Mouse (Mus musculus): ENCODE data around the gene Arpc2. TPM values are rescaled to one million over a fixed set of nuclear protein-coding genes. Genes with fewer than 3 reads are reported as not detected.

Arpc2 gene
- polyA plus RNA-seq, 1 experiment from 2014 or later = 359 TPM

DNA sequence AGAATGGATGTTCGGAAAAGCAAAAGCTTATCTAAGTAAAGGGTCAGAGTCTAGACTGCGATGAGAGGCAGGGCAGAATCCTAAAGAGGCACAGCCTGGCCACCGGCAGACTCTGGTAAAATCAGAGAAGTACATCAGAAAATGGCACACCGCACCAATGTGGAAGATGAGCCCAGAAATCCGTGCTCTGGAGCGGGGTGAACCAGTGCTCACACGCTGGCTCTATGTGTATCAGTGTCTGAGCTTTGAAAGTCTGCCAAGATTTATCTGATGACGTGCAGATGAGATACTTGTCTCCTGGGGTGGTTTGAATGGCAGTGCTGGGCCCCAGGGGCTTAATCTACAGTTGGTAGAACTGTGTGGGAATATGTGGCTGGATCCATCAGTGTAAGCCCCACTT lies 36.8 kb upstream of the Arpc2 start:
- Histone ChIP-seq H3K36me3 (ENCODE audit: control insufficient read depth, insufficient read depth, low read length) (no peaks in the 10 kb centered on the region), H3K4me1 (ENCODE audit: control insufficient read depth in 2 of 2, insufficient read depth in 2 of 2, low read length in 2 of 2) (peaks cover 0 to 2% of the 10 kb centered on the region in 2 experiments; a peak in 1 of 4 replicates), H3K4me2 (ENCODE audit: low read length) (no peak overlapping the region), H3K27ac (replicated peaks in 1 of 2; ENCODE audit: control insufficient read depth in 1 of 2, insufficient read depth in 1 of 2, low read depth in 2 of 2, low read length in 2 of 2) (no peak overlapping the region), H3K27me3 (ENCODE audit: control insufficient read depth, insufficient read depth, low read length) (no peaks in the 10 kb centered on the region), H3K9ac (ENCODE audit: low read length) (no peak overlapping the region), H3K4me3 (ENCODE audit: control insufficient read depth in 1 of 2, insufficient read depth in 1 of 2, low read depth in 1 of 2, low read length in 2 of 2) (no peak overlapping the region), H3K9me3 (ENCODE audit: control insufficient read depth, low read length) (no peaks in the 10 kb centered on the region)
- 65% methylated on average over 8 of the region's 8 CpGs for WGBS
- no peak for ATAC-seq (ENCODE audit: insufficient number of reproducible peaks, insufficient read depth, low FRiP score, low read depth)

DNA sequence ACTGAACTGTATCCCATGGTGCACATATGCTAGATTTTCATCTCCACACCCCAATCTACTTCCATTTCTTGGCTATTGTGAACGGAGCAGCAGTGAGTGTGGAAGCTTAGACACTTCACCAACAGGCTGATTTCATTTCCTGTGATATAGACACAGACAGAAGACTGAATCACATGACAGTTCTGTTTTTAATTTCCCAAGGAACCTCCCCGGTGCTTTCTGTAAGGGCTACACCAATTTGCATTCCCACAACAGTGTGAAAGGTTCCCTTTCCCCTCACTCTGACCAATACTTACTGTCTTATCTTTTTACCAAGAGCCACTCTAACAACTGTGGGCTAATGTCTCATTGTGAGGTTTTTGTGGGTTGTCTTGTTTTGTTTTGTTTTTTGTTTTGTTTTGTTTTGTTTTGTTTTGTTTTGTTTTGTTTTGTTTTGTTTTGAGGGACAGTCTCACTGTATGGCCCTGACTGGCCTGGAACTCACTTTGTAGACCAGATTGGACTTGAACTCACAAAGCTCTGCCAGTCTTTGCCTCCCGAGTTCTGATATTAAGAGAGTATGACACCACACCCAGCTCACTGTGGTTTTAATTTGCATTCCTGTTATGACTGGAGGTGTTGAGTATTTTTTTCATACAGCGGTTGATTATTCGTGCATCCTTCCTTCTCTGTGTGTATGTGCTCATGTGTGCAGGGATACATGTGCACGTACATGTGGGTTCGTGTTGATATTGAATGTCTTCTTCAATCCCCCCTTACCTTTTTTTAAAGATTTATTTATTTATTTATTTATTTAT lies 34.6 kb upstream of the Arpc2 start:
- Histone ChIP-seq H3K4me3 (ENCODE audit: control insufficient read depth in 1 of 2, insufficient read depth in 1 of 2, low read depth in 1 of 2, low read length in 2 of 2) (no peak overlapping the region), H3K27ac (replicated peaks in 1 of 2; ENCODE audit: control insufficient read depth in 1 of 2, insufficient read depth in 1 of 2, low read depth in 2 of 2, low read length in 2 of 2) (no peak overlapping the region), H3K27me3 (ENCODE audit: control insufficient read depth, insufficient read depth, low read length) (no peaks in the 10 kb centered on the region), H3K4me1 (ENCODE audit: control insufficient read depth in 2 of 2, insufficient read depth in 2 of 2, low read length in 2 of 2) (peaks cover 0 to 2% of the 10 kb centered on the region in 2 experiments; a peak in 1 of 4 replicates), H3K9ac (ENCODE audit: low read length) (no peak overlapping the region), H3K36me3 (ENCODE audit: control insufficient read depth, insufficient read depth, low read length) (no peaks in the 10 kb centered on the region), H3K4me2 (ENCODE audit: low read length) (no peak overlapping the region), H3K9me3 (ENCODE audit: control insufficient read depth, low read length) (no peaks in the 10 kb centered on the region)
- 75% methylated on average over 7 of the region's 7 CpGs for WGBS
- no peak for ATAC-seq (ENCODE audit: insufficient number of reproducible peaks, insufficient read depth, low FRiP score, low read depth)

DNA sequence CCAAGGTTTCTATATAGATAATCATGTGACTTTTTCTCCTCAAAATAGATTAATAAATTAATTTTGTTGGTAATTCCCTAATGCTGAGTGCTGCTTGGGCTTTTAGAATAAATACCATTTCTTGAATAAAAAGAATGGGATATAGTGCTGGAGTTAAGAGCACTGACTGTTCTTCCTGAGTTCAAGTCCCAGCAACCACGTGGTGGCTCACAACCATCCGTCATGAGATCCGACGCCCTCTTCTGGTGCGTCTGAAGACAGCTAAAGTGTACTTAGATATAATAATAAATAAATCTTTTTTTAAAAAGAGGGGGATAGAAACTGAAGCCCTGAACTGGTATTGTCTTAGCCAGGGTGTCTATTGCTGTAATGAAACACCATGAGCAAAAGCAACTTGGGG lies 32.4 kb upstream of the Arpc2 start:
- H3K9ac ChIP-seq (ENCODE audit: low read length) = no peak overlapping the region
- no peak overlapping the region for H3K4me3 ChIP-seq (ENCODE audit: control insufficient read depth in 1 of 2, insufficient read depth in 1 of 2, low read depth in 1 of 2, low read length in 2 of 2)
- H3K9me3 ChIP-seq (ENCODE audit: control insufficient read depth, low read length) = no peaks in the 10 kb centered on the region
- ATAC-seq (ENCODE audit: insufficient number of reproducible peaks, insufficient read depth, low FRiP score, low read depth) = no peak
- WGBS = 62% methylated on average over 5 of the region's 5 CpGs
- no peaks in the 10 kb centered on the region for H3K36me3 ChIP-seq (ENCODE audit: control insufficient read depth, insufficient read depth, low read length)
- no peak overlapping the region for H3K27ac ChIP-seq (replicated peaks in 1 of 2; ENCODE audit: control insufficient read depth in 1 of 2, insufficient read depth in 1 of 2, low read depth in 2 of 2, low read length in 2 of 2)
- H3K4me1 ChIP-seq (ENCODE audit: control insufficient read depth in 2 of 2, insufficient read depth in 2 of 2, low read length in 2 of 2) = peaks cover 0 to 2% of the 10 kb centered on the region in 2 experiments; a peak in 1 of 4 replicates
- no peaks in the 10 kb centered on the region for H3K27me3 ChIP-seq (ENCODE audit: control insufficient read depth, insufficient read depth, low read length)
- H3K4me2 ChIP-seq (ENCODE audit: low read length) = no peak overlapping the region

DNA sequence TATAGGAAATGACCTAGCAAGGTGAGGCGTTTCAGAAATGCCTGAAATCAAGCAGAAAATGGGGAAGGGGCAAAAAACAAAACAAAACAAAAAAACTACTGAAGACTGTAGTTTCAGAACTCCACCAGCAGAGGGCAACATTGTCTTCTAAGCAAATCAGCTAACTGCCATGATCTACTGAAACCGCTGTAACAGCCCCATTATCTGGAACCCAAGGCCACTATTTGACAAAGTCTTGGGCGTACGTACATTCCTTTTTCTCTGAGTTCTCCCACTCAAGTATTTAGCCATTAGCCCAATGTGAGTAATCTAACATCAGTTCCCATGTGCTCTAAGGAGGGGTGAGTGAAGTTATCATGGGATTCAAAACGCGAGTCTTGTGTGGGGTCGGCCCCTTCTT lies 30.0 kb upstream of the Arpc2 start:
- Histone ChIP-seq H3K4me2 (ENCODE audit: low read length) (no peak overlapping the region), H3K9me3 (ENCODE audit: control insufficient read depth, low read length) (no peaks in the 10 kb centered on the region), H3K27ac (replicated peaks in 1 of 2; ENCODE audit: control insufficient read depth in 1 of 2, insufficient read depth in 1 of 2, low read depth in 2 of 2, low read length in 2 of 2) (no peak overlapping the region), H3K4me3 (ENCODE audit: control insufficient read depth in 1 of 2, insufficient read depth in 1 of 2, low read depth in 1 of 2, low read length in 2 of 2) (no peak overlapping the region), H3K9ac (ENCODE audit: low read length) (no peak overlapping the region), H3K36me3 (ENCODE audit: control insufficient read depth, insufficient read depth, low read length) (no peaks in the 10 kb centered on the region), H3K27me3 (ENCODE audit: control insufficient read depth, insufficient read depth, low read length) (no peaks in the 10 kb centered on the region), H3K4me1 (ENCODE audit: control insufficient read depth in 2 of 2, insufficient read depth in 2 of 2, low read length in 2 of 2) (peaks cover 0 to 2% of the 10 kb centered on the region in 2 experiments; a peak in 1 of 4 replicates)
- ATAC-seq (ENCODE audit: insufficient number of reproducible peaks, insufficient read depth, low FRiP score, low read depth) = no peak
- WGBS = 45% methylated on average over 7 of the region's 7 CpGs

DNA sequence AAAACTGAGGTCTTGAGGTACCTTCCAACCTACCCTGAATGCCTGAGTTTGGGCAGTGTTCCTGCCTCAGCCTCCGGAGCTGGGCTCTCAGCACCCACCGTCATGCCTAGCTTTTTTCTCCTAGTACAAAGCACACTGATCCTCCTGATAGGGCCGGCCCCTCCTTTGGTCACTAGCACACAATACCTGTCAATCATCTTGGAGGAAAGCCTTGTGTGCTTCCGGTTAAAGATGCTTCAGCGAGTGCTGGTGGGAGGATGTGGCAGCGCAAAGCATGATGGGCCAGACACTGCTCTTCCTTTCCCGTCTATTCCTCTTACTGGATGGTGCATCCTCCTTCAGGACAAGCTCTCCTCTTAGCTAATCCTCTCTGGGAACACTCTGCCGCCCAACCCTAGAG lies 29.2 kb upstream of the Arpc2 start:
- 73% methylated on average over 8 of the region's 8 CpGs for WGBS
- no peak overlapping the region for H3K9ac ChIP-seq (ENCODE audit: low read length)
- no peaks in the 10 kb centered on the region for H3K36me3 ChIP-seq (ENCODE audit: control insufficient read depth, insufficient read depth, low read length)
- no peak overlapping the region for H3K27ac ChIP-seq (replicated peaks in 1 of 2; ENCODE audit: control insufficient read depth in 1 of 2, insufficient read depth in 1 of 2, low read depth in 2 of 2, low read length in 2 of 2)
- no peaks in the 10 kb centered on the region for H3K9me3 ChIP-seq (ENCODE audit: control insufficient read depth, low read length)
- no peak overlapping the region for H3K4me3 ChIP-seq (ENCODE audit: control insufficient read depth in 1 of 2, insufficient read depth in 1 of 2, low read depth in 1 of 2, low read length in 2 of 2)
- no peaks in the 10 kb centered on the region for H3K27me3 ChIP-seq (ENCODE audit: control insufficient read depth, insufficient read depth, low read length)
- no peak overlapping the region for H3K4me2 ChIP-seq (ENCODE audit: low read length)
- no peak for ATAC-seq (ENCODE audit: insufficient number of reproducible peaks, insufficient read depth, low FRiP score, low read depth)
- no peaks in the 10 kb centered on the region for H3K4me1 ChIP-seq (ENCODE audit: control insufficient read depth in 2 of 2, insufficient read depth in 2 of 2, low read length in 2 of 2)

DNA sequence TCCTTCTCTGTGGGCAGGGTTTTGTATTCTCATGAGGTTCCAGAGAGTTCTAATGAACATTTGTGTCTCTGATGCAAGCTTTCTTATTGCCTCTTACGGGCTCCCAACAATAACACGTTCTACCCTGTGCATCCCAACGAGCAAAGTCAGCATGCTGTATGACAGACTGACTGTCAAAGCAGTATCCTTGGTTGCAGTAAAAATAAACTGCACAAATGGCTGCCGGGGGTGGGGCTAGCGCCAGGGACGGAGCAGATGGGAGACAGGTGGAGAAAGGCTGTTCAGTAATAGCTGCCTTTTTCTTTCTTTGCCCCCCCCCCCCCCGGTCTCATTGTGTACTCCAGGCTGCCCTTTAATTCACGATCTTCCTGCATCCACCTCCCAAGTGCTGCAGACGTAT lies 28.0 kb upstream of the Arpc2 start:
- Histone ChIP-seq H3K36me3 (ENCODE audit: control insufficient read depth, insufficient read depth, low read length) (no peaks in the 10 kb centered on the region), H3K9ac (ENCODE audit: low read length) (no peak overlapping the region)

DNA sequence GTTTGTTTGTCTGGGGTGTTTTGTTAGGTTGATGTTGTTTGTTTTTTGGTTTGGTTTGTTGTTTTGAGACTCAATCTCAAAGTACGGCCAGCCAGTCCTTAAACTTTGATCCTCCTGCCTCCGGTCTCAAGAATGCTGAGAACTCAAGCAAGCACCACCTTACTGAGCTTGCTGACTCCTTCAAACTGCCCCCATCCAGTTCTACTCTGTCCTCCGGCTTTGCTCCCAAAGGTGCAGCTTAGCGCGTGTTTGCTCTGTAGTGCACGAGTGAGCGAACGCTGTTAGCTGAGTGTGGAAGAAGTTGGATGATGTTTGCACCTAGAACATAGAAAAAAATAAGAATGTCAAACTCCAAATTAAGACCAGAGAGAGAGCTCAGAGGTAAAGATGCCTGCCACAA lies 26.9 kb upstream of the Arpc2 start:
- WGBS = 88% methylated on average over 8 of the region's 8 CpGs
- no peak overlapping the region for H3K9ac ChIP-seq (ENCODE audit: low read length)
- no peaks in the 10 kb centered on the region for H3K27me3 ChIP-seq (ENCODE audit: control insufficient read depth, insufficient read depth, low read length)
- no peaks in the 10 kb centered on the region for H3K9me3 ChIP-seq (ENCODE audit: control insufficient read depth, low read length)
- no peak overlapping the region for H3K4me3 ChIP-seq (ENCODE audit: control insufficient read depth in 1 of 2, insufficient read depth in 1 of 2, low read depth in 1 of 2, low read length in 2 of 2)
- H3K4me1 ChIP-seq (ENCODE audit: control insufficient read depth in 2 of 2, insufficient read depth in 2 of 2, low read length in 2 of 2) = no peaks in the 10 kb centered on the region
- no peak overlapping the region for H3K4me2 ChIP-seq (ENCODE audit: low read length)
- H3K36me3 ChIP-seq (ENCODE audit: control insufficient read depth, insufficient read depth, low read length) = no peaks in the 10 kb centered on the region
- H3K27ac ChIP-seq (replicated peaks in 1 of 2; ENCODE audit: control insufficient read depth in 1 of 2, insufficient read depth in 1 of 2, low read depth in 2 of 2, low read length in 2 of 2) = no peak overlapping the region
- ATAC-seq (ENCODE audit: insufficient number of reproducible peaks, insufficient read depth, low FRiP score, low read depth) = no peak

More for the DNA sequence above, 28.0 kb upstream of the Arpc2 start:
- Histone ChIP-seq H3K4me1 (ENCODE audit: control insufficient read depth in 2 of 2, insufficient read depth in 2 of 2, low read length in 2 of 2) (no peaks in the 10 kb centered on the region), H3K9me3 (ENCODE audit: control insufficient read depth, low read length) (no peaks in the 10 kb centered on the region), H3K4me3 (ENCODE audit: control insufficient read depth in 1 of 2, insufficient read depth in 1 of 2, low read depth in 1 of 2, low read length in 2 of 2) (no peak overlapping the region), H3K27ac (replicated peaks in 1 of 2; ENCODE audit: control insufficient read depth in 1 of 2, insufficient read depth in 1 of 2, low read depth in 2 of 2, low read length in 2 of 2) (no peak overlapping the region), H3K4me2 (ENCODE audit: low read length) (no peak overlapping the region), H3K27me3 (ENCODE audit: control insufficient read depth, insufficient read depth, low read length) (no peaks in the 10 kb centered on the region)
- no peak for ATAC-seq (ENCODE audit: insufficient number of reproducible peaks, insufficient read depth, low FRiP score, low read depth)
- WGBS = 64% methylated on average over 8 of the region's 9 CpGs

DNA sequence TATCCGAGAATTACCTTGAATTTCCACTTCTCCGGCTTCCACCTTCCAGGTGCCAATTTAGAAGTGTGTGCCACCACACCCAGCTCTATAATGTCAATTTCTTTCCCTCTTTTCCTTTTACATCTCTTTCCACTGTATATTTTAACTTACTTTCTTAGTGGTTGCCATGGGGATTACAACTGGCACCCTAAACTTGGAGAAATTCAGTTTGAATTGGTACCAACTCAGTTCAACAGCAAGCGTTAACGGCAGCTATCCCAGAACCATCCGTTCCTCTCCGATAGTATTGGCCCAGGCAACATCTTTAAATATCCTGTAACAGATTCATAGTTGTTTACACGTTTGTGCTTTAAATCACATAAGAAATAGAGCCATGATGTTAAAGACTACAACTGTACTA lies 16.0 kb upstream of the Arpc2 start:
- H3K9me3 ChIP-seq (ENCODE audit: control insufficient read depth, low read length) = no peaks in the 10 kb centered on the region
- H3K27ac ChIP-seq (replicated peaks in 1 of 2; ENCODE audit: control insufficient read depth in 1 of 2, insufficient read depth in 1 of 2, low read depth in 2 of 2, low read length in 2 of 2) = no peak overlapping the region
- no peak overlapping the region for H3K9ac ChIP-seq (ENCODE audit: low read length)
- no peak overlapping the region for H3K4me2 ChIP-seq (ENCODE audit: low read length)
- no peak overlapping the region for H3K4me3 ChIP-seq (ENCODE audit: control insufficient read depth in 1 of 2, insufficient read depth in 1 of 2, low read depth in 1 of 2, low read length in 2 of 2)
- 87% methylated on average over 7 of the region's 7 CpGs for WGBS
- H3K4me1 ChIP-seq (ENCODE audit: control insufficient read depth in 2 of 2, insufficient read depth in 2 of 2, low read length in 2 of 2) = no peaks in the 10 kb centered on the region
- ATAC-seq (ENCODE audit: insufficient number of reproducible peaks, insufficient read depth, low FRiP score, low read depth) = no peak
- no peaks in the 10 kb centered on the region for H3K27me3 ChIP-seq (ENCODE audit: control insufficient read depth, insufficient read depth, low read length)
- no peaks in the 10 kb centered on the region for H3K36me3 ChIP-seq (ENCODE audit: control insufficient read depth, insufficient read depth, low read length)

Data from heart, embryonic 14.5 days (tissue).